Mouse (Mus musculus) thymus, postnatal 10 days (tissue): ENCODE results near the gene Wdfy3.
"Not testable (repeated sequence)": the region's sequence is repeated elsewhere in the genome, so short reads cannot be mapped to it uniquely, and the experiment has no call there.

Source experiments
- DNase-seq, 2 experiments: peaks; one replicate each; pipeline ENCODE4 v3.0.0; 2021; ENCODE audit warnings: low spot score in 2 of 2

The Wdfy3 gene

DNA sequence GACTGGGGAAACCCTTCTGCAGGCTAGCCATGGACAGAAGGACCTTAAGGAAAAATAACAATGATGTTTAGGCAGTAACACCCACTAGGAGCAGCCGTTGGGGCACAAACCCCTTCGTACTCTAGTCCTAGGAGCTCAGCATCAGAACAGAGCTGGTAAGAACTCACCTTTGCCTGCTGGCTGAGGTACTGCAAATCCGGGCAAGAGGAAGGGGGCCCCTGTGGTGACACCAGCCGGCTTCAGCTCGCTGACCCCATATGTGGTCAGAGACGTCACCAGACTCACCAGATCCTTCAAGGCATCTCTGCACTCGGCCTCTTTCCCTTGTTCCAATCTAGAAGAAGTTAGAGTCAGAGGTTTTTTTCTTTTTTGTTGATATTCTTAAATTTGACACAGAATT is 121.1 kb downstream of the Wdfy3 start:
- no peak for DNase-seq

DNA sequence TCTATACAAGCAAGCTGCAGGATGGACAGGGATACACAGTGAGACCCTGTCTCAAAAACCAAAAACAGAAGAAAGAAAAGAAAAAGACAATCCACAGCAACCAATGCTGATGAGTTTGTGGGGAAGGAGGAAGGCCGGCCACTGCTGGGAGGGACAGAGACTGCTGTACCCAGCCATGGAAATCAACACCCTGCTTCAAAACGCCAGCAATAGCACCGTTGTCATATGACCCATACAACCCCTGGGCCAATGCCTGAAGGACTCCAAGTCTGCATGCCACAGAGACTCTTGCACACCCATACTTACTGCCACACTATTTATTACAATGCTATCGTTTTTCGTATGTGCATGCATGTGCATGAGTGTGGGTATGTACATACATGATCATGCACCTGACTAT is 124.0 kb downstream of the Wdfy3 start:
- no peak for DNase-seq

DNA sequence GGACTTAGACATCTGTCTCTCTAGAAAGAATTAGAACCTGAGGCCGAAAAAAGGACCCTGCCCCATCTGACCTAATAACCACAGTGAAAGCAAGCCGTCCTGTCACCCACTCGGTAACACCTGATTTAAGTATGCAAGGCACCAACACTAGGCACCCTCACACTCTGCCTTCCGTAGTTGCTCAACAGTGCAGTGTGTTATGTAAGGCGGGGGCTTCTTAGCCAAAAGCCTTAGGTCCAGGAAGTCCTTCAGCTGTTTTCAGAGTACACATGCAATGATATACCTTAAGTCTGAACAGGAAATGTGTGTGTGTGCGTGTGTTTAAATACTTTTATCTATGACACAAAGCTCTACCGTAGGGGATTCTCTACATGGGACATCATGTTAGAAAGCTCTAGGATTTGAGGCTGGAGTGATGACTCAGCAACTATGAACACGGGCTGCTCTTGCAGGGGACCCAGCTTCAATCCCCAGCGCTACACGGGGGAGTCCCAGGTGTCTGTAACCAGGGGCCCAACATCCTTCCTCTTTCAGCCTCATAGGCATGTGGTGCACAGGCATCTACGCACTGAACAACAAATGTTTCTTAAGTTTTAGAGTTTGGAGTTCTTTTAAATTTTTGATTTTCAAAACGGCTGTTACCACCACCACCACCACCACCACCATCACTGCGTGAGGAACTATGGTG is 131.7 kb downstream of the Wdfy3 start:
- no peak for DNase-seq

DNA sequence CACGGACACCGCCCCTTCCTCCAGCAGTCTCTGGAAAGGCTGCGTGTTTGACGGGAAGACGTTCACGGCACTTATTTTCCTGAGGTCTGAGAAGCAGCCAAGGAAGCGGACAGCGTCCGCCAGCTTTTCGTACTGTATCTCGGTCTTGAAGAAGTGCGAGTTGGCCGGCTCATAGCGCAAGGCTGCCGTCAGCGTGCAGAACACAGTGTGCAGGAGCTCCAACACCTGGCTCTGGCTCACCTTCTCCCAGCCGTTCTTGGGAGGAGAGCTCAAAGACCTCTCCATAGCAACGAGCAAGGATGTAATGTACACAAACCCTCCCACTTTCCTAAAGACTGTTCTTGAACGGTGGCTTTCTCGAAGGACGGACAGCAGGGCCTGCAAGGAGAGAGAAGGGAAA is 132.4 kb downstream of the Wdfy3 start:
- DNase-seq = no peak

DNA sequence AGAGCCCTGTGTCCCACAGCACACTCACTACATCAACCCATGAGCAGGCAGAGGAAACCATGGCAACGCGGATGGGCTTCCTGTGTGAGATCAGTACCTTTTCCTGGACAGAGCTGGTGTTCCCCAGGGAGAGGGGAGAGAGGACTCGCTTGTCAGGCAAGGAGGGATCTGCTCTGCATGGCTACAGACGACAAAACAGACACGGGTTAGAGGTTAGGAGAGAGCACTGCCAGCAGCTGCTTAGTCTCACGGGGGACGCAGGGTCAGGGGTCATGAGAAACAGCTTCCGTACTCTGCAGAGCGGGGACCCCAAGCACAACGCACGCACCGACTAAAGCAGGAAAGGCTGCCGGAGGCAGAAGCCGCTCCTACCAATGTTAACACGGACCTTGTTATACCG is 133.8 kb downstream of the Wdfy3 start:
- DNase-seq = no peak

DNA sequence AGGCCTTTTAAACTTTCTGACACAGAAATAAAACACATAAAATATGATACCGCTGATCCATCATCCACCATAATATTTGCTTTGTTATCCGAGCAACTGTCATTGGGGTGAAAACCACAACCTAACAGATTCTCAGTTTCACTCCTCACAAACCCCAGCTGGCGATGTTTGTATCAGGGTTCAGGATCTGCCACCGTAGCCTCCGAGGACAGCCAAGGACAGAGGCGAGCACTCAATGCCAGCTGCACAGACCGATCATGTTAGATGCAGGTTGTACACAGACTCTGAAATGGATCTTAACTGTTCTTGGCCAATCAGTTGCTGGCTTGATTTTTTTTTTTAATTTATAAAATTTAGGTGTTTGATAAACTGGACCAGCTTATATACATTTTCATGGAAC is 135.1 kb downstream of the Wdfy3 start:
- no peak for DNase-seq

DNA sequence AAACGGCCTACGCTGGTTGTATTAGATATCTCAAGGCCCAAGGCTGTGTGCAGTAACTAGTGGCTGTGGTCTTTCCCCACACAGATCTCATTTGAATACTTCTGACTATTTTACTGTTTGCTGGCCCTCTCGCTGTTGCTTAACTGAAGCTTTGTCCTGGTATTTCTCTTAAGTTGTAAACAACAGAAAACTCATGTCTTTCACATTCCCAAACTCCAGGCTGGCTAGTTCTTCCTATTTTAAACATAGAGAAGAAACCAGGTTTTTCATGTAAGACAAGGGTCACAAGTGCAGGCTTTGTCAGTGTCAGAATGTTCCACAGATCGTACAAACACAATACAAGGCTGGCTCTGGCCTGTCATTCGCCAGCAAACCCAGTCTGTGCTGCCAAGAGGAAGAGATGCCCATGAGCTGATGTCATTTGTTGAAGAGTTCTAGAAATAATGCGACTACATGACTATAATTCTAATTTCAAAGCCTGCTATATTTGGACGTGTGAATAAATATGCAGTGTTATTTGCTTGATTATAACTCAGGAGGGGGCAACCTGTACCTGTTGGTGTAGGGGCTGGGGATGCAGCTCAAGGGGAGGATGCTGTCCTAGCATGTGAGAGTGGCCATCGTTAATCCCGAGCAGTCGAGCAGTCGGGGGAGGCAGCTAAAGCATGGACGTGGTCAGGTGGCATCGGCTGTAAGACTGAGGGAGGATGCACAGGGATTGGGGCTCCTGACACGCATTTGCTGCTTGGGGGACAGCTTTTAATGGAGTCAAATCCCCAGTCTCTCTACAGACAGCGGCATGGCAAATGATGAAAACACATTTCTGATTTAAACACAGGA is 136.5 kb downstream of the Wdfy3 start:
- DNase-seq = no peak

DNA sequence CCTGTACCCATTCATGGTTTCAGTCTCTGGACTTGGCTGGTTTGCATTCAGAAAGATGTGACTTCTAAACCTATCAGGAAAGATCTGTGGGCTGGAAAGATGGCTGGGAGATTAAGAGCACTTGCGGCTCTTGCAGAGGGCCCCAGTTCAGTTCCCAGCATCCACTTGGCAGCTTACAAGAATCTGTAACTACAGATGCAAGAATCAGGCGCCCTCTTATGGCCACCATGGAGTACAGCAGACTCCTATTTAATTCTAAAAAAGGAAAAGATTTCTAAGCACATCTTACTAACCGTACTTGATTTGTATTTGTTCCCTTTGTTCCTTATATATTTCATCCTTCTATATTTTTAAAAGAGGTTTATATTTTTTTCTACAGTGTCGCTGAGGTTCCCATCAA is 137.7 kb downstream of the Wdfy3 start:
- no peak for DNase-seq

DNA sequence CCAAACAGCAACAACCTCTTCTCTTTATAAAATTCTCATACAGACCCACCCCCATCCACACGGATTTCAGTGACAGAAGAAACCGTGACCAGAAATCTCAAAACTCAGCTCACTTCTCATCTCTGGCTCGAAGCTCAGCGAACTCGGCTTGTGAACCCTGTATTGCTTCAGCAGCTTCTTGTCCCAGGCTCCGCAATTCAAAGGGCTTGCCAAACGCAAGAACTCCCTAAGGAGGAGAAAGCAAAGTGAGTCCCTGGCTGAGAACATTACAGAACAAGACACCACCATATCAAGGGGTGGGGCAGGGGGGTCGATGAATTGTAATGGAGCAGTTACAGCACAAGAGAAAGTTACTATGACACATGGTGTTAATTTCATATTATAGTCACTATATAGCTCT is 143.4 kb downstream of the Wdfy3 start:
- no peak for DNase-seq

DNA sequence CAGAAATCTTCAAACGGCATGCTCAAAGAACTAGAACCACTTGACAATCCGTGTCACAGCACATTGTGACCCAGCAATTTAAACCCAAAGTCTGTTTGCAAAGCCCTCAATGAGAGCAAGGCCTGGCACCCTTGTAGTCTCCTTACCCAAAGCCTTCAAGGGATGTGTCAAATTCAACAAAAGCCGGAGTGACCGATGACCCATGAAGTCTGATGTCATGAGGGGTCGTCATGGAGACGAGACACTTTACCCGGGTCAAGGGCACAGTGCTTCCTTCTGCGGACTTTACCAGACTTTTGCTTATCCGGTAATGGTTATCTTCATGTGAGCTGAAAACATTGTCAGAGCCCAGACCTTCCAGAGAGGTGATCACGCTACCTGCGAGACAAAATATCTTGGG is 146.0 kb downstream of the Wdfy3 start:
- DNase-seq = no peak

DNA sequence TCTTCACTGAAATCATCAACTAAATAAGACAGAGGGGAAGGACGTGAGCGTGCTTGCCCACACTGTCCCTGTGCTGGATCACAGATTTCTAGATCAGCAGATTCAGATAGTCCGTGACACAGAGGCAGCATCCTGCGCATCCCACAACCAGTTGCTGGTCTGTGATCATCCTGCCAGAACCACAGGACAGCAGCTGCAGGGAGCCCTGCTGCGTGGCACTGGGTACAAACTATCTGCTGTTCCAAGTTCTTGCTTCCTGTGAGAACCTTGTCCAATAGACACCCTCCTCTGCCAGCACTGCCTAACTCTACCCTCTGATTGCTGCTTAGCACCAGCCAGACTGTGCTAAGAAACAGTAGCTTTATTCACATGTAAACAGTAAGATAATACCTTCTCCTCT is 150.2 kb downstream of the Wdfy3 start:
- DNase-seq = no peak

DNA sequence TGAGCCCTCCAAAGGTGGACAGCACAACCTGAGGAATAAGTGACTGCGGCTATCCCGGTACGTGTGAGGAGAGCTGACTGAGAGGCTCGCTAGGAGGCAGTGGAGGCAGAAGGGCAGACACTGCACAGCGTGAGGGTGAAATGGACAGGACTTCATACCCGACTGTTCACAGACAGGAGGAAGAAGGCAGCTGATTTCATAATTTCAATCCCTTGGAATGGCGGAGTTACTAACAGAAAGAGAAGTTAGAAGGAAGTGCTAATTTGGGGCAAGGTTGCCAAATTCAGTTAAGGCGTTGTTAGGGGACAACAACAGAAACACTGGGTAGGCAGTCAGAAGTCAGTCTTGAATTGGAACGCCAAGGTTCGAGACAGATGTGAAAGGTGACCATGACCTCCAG is 160.3 kb downstream of the Wdfy3 start:
- DNase-seq = no peak

DNA sequence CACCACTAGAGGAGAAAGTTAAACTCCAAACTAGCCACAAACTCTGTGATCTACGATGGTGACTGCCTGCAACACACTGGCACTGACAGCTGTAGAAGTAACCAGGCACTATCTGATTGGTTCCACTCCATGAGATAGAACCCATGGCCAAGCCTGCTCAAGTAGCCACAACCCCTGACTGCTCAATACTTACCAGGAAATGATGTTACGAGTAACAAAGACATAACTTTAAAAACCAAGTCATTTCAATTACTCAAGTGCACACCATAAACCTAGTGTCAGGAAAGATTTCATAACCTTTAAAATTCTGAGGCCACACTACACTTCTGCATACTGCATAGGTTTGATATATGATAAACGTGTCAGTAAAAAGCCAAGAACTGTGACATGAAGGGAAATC is 164.1 kb downstream of the Wdfy3 start:
- no peak for DNase-seq

DNA sequence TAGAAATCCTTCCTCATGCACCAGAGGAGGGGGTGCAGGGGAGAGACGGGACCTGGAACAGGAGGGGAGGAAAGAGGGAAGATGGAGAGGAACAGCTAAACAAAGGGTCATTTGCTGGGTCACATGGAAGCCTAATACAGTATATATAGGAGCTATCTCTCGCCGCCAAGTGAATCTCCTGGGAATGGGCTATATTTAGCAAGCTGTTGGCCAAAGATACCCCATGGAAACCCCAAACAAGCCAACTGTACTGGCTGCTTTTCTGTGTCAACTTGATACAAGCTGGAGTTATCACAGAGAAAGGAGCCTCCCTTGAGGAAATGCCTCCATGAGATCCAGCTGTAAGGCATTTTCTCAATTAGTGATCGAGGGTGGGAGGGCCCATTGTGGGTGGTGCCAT is 164.9 kb downstream of the Wdfy3 start:
- DNase-seq = not testable (repeated sequence)

DNA sequence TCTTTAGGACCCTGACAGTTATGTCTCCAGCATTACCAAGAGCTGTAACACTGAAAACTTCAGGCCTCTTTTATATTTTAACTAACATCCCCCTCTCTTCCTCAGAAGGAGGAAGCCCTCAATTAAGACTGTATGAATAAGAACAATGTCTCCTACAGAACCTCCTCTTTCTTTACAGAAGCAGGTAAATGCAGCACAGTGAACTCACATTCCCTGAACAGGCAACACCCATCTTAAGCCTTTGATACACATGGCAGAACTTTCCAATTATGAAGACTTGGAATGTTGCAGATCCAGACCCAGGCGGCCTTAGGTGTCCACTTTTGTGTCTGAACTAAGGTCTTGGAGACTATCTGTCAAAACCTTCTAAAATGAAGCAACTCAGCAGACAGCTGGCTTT is 167.0 kb downstream of the Wdfy3 start:
- no peak for DNase-seq

DNA sequence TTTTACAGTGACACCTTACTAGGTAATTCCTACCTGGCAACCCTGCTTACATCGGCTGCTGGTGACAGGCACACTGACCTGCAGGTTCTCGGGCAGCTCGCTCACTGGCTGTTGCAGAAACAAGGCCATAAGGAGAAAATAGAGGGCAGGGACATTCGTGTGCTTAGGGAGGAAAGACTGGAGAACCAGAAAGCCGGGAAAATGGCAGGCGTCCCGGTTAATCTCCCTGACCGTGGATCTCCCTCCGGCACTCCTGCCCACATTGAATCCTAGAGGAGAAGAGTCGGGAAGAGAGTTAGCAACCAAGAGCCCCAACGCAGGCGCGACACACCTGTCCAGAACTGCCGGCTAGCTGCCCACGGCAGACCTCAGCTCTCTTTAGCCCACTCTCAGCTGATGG is 169.7 kb downstream of the Wdfy3 start:
- DNase-seq = no peak

DNA sequence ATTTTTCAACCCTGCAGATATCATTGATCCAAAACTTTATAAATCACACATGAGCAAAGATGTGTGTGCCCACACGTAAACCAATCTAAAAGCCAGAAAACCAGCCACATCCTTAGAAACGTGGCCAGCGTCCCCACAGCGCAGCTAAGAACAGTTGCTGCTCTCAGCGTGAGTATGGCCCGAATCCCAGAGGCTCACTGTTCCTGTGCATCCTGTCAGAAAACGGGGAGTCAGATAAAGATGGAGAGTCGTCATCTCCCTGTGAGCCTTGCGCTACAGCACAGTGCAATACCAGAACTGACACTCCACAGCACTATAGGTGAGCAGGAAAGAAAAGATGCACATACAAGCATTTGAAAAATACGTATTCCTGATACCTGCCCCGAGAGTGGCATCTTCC is 172.9 kb downstream of the Wdfy3 start:
- no peak for DNase-seq

DNA sequence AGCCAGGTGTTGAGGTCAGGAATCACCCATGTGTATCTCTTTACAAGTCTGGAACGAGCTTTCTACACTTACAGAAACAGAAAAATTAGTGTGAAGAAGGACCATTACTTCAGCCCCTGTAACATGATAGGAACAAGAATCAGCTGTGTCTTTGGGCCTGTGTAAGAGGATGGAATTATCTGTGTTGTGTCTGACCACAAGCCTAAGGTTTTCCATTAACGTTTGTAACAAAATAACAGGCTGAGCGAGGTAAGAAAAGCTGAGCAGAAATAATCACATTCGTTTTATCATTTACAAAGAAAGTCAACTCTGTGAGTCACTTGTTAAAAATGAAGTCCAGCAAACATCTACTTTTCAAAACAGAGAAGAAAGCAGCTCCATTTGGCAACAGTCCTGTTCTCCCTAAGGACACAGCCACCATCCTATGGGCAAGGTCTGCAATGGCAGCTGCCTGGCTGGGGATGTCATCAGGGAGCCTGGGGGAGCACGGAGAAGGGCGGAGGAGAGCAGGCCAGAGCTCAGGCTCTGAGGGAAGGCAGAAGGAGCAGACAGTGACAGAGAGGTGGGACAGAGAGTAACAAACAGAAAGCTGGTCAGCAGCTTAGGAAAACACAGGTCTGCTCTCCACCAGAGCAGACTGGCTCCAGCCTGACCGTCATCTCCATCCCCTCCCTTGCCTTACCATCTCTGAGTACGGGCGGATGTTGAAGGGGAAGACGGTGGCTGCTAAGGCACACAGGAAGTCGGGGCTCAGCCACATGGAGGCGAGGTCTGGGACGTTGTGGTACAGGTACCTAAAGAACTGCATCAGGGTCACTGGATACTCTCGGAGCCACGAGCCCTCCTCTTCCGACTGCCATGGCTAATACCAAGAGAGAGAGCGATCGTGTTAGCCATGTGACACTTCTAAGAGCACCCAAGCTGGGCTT is 173.7 kb downstream of the Wdfy3 start:
- no peak for DNase-seq

DNA sequence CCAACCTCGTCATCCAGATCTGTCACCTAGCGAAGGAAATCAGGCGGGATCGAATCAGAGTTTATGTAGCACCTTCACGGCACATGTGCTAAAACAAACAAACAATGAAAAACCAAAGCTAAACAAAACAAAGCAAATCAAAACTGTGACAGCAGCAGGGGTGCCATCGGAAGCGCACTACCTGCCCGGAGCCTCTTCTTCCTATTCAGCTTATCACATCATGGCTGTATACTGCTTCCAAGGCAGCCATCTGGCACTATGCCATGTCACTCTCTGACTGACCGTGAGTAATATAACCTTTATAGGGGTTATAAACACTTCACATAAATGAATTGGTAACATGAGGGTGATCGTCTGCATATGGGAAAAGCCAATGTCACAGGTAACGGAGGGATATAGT is 174.6 kb downstream of the Wdfy3 start:
- no peak for DNase-seq

DNA sequence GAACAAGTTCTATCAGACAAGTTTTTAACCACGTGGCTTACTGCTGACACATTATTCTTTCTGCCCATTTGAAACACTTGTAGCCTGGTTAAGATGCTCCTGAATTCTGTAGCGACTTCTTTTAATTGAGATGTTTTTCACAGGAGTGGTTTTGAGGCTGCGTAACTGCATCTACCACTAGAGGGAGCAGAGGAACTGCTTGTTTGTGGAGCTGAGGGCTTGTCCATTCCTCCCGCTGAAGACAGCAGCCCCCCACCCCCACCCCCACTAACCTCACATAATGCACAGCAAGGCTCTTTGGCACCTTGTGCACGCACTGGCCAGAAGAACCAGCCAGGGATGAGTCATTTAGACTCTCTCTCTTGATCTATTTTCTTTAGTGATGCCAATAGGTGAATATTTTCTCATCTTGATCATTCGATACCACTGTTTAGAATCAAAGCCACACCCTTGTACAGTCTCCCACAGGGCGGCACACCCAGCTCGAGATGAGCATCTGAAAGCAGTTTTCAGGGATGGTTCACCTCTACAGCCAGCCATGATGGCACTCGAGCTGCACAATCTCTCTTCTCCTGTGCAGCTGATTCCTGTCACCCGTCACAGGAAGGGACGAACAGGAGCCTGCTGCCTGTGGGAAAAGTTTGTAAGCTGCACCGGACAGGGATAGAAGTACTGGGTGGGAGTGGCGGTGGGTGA is 175.8 kb downstream of the Wdfy3 start:
- peak in 1 of 2 experiments; percentile 15 for DNase-seq

DNA sequence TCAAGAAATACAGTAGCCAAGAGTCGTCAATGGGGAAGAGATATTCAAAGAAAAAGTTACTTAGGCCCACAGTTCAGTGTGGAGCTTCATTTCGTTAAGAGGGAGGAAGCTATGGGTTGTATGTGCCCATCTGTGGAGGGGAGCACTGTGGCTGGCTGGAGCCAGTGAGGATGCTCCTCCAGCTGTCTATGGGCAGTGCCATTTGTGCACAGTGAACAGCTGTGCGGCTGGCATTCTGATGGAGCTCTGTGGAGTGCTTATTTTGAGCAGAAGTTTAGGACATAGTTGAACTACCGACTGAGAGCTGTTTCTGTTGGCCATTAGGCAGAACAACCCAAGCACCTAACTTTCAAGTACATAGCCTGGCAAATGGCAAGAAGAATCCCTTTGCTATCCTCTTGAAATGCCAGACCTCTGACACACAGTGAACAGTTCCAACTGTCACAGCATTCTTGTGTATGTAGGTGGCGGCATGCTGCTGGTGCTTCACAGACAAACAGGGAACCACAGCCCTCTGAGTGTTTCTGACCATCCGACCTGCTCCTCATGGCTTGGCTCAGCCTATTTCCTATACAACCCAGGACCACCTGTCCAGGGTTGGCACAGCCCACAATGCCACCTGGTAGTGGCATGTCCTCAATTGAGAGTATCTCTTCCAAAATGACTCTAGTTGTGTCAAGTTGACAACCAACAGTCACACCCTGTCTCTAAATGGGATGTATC is 177.9 kb downstream of the Wdfy3 start:
- no peak for DNase-seq
